Mouse (Mus musculus): ENCODE measurements around the gene Ttc14. TPM values are rescaled to one million over a fixed set of nuclear protein-coding genes. Genes with fewer than 3 reads are reported as not detected.

The Ttc14 gene
- total and polyA plus RNA-seq, 3 experiments, result 24.6 to 54.2 (median 26.4) TPM

- peak overlapping the region; percentile 51 for H3K9ac ChIP-seq (ENCODE audit: control insufficient read depth, low read depth, low read length, poor library complexity, severe bottlenecking)
Measured at GRCm38 (mm10) chr3:33846639-33847038, 47.0 kb downstream of the Ttc14 start.

GRCm38 (mm10) chr3:33850856-33851255 lies 51.2 kb downstream of the Ttc14 start:
- TF ChIP-seq SMC3 (IDR thresholded peaks at IDR 0.05; ENCODE audit: low read depth, low read length) (no peak), MYB (IDR thresholded peaks at IDR 0.05; ENCODE audit: low read depth, low read length) (no peak), ZC3H11A (IDR thresholded peaks at IDR 0.05; ENCODE audit: low read depth, low read length) (no peak), TCF12 (IDR thresholded peaks at IDR 0.05; ENCODE audit: low read depth, low read length) (no peak), UBTF (IDR thresholded peaks at IDR 0.05; ENCODE audit: borderline replicate concordance, insufficient read depth, low read depth, low read length) (no peak), CHD1 (IDR thresholded peaks at IDR 0.05; ENCODE audit: low read depth, low read length) (no peak), RCOR1 (IDR thresholded peaks at IDR 0.05; ENCODE audit: low read depth, low read length) (no peak), CHD2 (IDR thresholded peaks at IDR 0.05; ENCODE audit: low read length) (no peak), POLR2A (IDR thresholded peaks at IDR 0.05; ENCODE audit: control insufficient read depth in 1 of 2, insufficient read depth in 1 of 2, low read depth in 1 of 2, low read length in 2 of 2, poor library complexity in 1 of 2) (no peak), TBP (IDR thresholded peaks at IDR 0.05; ENCODE audit: low read depth, low read length) (no peak), ZMIZ1 (IDR thresholded peaks at IDR 0.05; ENCODE audit: low read depth, low read length) (no peak), KAT2A (conservative IDR thresholded peaks at IDR 0.05; ENCODE audit: low read depth, low read length) (no peak), ETS1 (IDR thresholded peaks at IDR 0.05; ENCODE audit: low read depth, low read length) (no peak), BHLHE40 (IDR thresholded peaks at IDR 0.05; ENCODE audit: borderline replicate concordance, low read depth, low read length) (no peak), GATA1 (IDR thresholded peaks at IDR 0.05; ENCODE audit: low read depth, low read length) (no peak), TAL1 (IDR thresholded peaks at IDR 0.05; ENCODE audit: low read length) (no peak), USF2 (IDR thresholded peaks at IDR 0.05; ENCODE audit: borderline replicate concordance in 1 of 2, insufficient read depth in 1 of 2, low read depth in 1 of 2, low read length in 2 of 2) (no peak), EP300 (IDR thresholded peaks at IDR 0.05; ENCODE audit: low read depth in 1 of 2, low read length in 2 of 2) (no peak)
- Histone ChIP-seq H3K9me3 (replicated peaks; ENCODE audit: insufficient read depth, low read length) (no peaks in the 10 kb centered on the region), H3K4me1 (ENCODE audit: control insufficient read depth in 1 of 2, insufficient read depth in 2 of 2, low read length in 2 of 2) (peaks cover 10 to 27% of the 10 kb centered on the region in 2 experiments), H3K4me3 (ENCODE audit: control insufficient read depth in 1 of 2, insufficient read depth in 1 of 2, low read depth in 2 of 2, low read length in 2 of 2) (no peak overlapping the region), H3K79me2 (ENCODE audit: control insufficient read depth, insufficient read depth, low read length, poor library complexity) (no peaks in the 10 kb centered on the region), H3K27ac (ENCODE audit: control insufficient read depth, low read depth, low read length) (no peak overlapping the region), H3K9ac (ENCODE audit: control insufficient read depth, low read depth, low read length, poor library complexity, severe bottlenecking) (no peak overlapping the region), H3K36me3 (ENCODE audit: control insufficient read depth in 1 of 2, insufficient read depth in 2 of 2, low read length in 2 of 2) (peaks cover 0 to 21% of the 10 kb centered on the region in 2 experiments; a peak in 2 of 4 replicates), H3K27me3 (ENCODE audit: control insufficient read depth in 1 of 2, insufficient read depth in 2 of 2, low read length in 2 of 2) (no peaks in the 10 kb centered on the region)
- DNase-seq (ENCODE audit: low read depth, low spot score), result no peak

More at GRCm38 (mm10) chr3:33846639-33847038, 47.0 kb downstream of the Ttc14 start:
- peaks cover 10 to 19% of the 10 kb centered on the region in 2 experiments for H3K4me1 ChIP-seq (ENCODE audit: control insufficient read depth in 1 of 2, insufficient read depth in 2 of 2, low read length in 2 of 2)
- H3K36me3 ChIP-seq (ENCODE audit: control insufficient read depth in 1 of 2, insufficient read depth in 2 of 2, low read length in 2 of 2), result peaks cover 0 to 17% of the 10 kb centered on the region in 2 experiments; a peak in 2 of 4 replicates
- H3K79me2 ChIP-seq (ENCODE audit: control insufficient read depth, insufficient read depth, low read length, poor library complexity), result no peaks in the 10 kb centered on the region
- no peaks in the 10 kb centered on the region for H3K27me3 ChIP-seq (ENCODE audit: control insufficient read depth in 1 of 2, insufficient read depth in 2 of 2, low read length in 2 of 2)
- no peaks in the 10 kb centered on the region for H3K9me3 ChIP-seq (replicated peaks; ENCODE audit: insufficient read depth, low read length)
- peak overlapping the region; percentile 10 to 22 for H3K4me3 ChIP-seq (ENCODE audit: control insufficient read depth in 1 of 2, insufficient read depth in 1 of 2, low read depth in 2 of 2, low read length in 2 of 2)
- H3K27ac ChIP-seq (ENCODE audit: control insufficient read depth, low read depth, low read length), result peak overlapping the region; percentile 79
- peak; percentile 71 for DNase-seq (ENCODE audit: low read depth, low spot score)
- TF ChIP-seq TBP (IDR thresholded peaks at IDR 0.05; ENCODE audit: low read depth, low read length) (no peak), ZC3H11A (IDR thresholded peaks at IDR 0.05; ENCODE audit: low read depth, low read length) (no peak), KAT2A (conservative IDR thresholded peaks at IDR 0.05; ENCODE audit: low read depth, low read length) (no peak), TCF12 (IDR thresholded peaks at IDR 0.05; ENCODE audit: low read depth, low read length) (peak; percentile 86), GATA1 (IDR thresholded peaks at IDR 0.05; ENCODE audit: low read depth, low read length) (peak; percentile 86), RAD21 (IDR thresholded peaks at IDR 0.05; ENCODE audit: low read depth, low read length) (no peak), MYB (IDR thresholded peaks at IDR 0.05; ENCODE audit: low read depth, low read length) (peak; percentile 87), ZMIZ1 (IDR thresholded peaks at IDR 0.05; ENCODE audit: low read depth, low read length) (no peak), ETS1 (IDR thresholded peaks at IDR 0.05; ENCODE audit: low read depth, low read length) (peak; percentile 99), MEF2A (IDR thresholded peaks at IDR 0.05; ENCODE audit: extremely low read depth, insufficient replicate concordance, low read depth, low read length, poor library complexity, severe bottlenecking) (peak; percentile 95), SIN3A (IDR thresholded peaks at IDR 0.05; ENCODE audit: low read length) (peak; percentile 70), ELF1 (IDR thresholded peaks at IDR 0.05; ENCODE audit: low read depth, low read length) (no peak), CTCF (IDR thresholded peaks at IDR 0.05 in 2 of 3, conservative IDR thresholded peaks at IDR 0.05 in 1 of 3; ENCODE audit: control insufficient read depth in 1 of 3, insufficient read depth in 1 of 3, low read depth in 2 of 3, low read length in 3 of 3, poor library complexity in 1 of 3, severe bottlenecking in 1 of 3) (no peak), ZNF384 (IDR thresholded peaks at IDR 0.05; ENCODE audit: low read depth, low read length) (peak; percentile 51), BHLHE40 (IDR thresholded peaks at IDR 0.05; ENCODE audit: borderline replicate concordance, low read depth, low read length) (no peak), POLR2AphosphoS5 (IDR thresholded peaks at IDR 0.05; ENCODE audit: borderline replicate concordance, low read depth, low read length) (no peak), EP300 (IDR thresholded peaks at IDR 0.05; ENCODE audit: low read depth in 1 of 2, low read length in 2 of 2) (peak; percentile 76 to 92), NRF1 (IDR thresholded peaks at IDR 0.05; ENCODE audit: insufficient read depth, low read depth, low read length, poor library complexity, severe bottlenecking) (no peak), POLR2A (IDR thresholded peaks at IDR 0.05; ENCODE audit: control insufficient read depth in 1 of 2, insufficient read depth in 1 of 2, low read depth in 1 of 2, low read length in 2 of 2, poor library complexity in 1 of 2) (no peak)

All from MEL (cell line).